Mouse (Mus musculus) erythroblast, embryonic 14.5 days (primary cell): ENCODE measurements around the gene Uxs1.

Experiments used
- GATA1 ChIP-seq: IDR thresholded peaks from 2 replicates; pipeline ENCODE4 v1.6.1; 2012; ENCODE audit warnings: low read length, inconsistent platforms, mixed read lengths
- TAL1 ChIP-seq: IDR thresholded peaks from 3 replicates; pipeline ENCODE4 v1.6.1; 2012; ENCODE audit warnings: low read length, inconsistent platforms, mixed read lengths

DNA sequence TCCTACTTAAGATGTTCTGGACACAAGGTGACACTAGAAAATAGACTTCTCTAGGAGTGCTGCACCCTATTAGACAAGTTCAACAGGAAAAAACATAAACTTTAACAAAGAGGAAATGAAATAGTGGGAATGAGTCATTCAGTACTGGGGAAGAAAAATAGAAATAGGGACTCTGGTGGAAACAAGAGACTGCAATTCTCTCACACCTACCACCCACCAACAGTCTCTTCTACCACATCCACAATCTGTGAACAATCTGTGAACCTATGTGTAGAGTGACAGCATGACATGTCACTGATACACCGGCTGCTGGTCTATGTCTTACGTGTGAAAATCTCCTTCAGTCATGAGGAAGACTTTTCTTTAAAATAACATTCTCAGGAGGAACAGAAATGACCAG lies 15.8 kb upstream of the Uxs1 start:
- no peak for TF ChIP-seq GATA1
- TF ChIP-seq TAL1: no peak
